Mouse (Mus musculus) neutrophil, adult 5-6 weeks (primary cell): ENCODE measurements around the gene Bhmt. TPM values are rescaled to one million over a fixed set of nuclear protein-coding genes. Genes with fewer than 3 reads are reported as not detected.
A peak's percentile ranks its signal among the peaks of the same experiment; 100 is the strongest.
"Not testable (repeated sequence)": the region's sequence is repeated elsewhere in the genome, so short reads cannot be mapped to it uniquely, and the experiment has no call there.

Experiments
- ATAC-seq: fragments of 151-379, 151-347 bp; 2 replicates; pipeline ENCODE4 v1.8.0; 2017; ENCODE audit warnings: mild to moderate bottlenecking, moderate TSS enrichment; ENCODE audit not compliant: insufficient number of reproducible peaks, poor library complexity, low FRiP score, severe bottlenecking; ENCODE audit errors: extremely low read depth
- total RNA-seq: library from RNA; stranded (forward); fragments of 200-1000 nt; gene quantifications from 2 replicates; pipeline ENCODE4 v1.2.3, GENCODE M21; 2017

Bhmt gene
- total RNA-seq, 1 experiment from 2014 or later = not detected

DNA sequence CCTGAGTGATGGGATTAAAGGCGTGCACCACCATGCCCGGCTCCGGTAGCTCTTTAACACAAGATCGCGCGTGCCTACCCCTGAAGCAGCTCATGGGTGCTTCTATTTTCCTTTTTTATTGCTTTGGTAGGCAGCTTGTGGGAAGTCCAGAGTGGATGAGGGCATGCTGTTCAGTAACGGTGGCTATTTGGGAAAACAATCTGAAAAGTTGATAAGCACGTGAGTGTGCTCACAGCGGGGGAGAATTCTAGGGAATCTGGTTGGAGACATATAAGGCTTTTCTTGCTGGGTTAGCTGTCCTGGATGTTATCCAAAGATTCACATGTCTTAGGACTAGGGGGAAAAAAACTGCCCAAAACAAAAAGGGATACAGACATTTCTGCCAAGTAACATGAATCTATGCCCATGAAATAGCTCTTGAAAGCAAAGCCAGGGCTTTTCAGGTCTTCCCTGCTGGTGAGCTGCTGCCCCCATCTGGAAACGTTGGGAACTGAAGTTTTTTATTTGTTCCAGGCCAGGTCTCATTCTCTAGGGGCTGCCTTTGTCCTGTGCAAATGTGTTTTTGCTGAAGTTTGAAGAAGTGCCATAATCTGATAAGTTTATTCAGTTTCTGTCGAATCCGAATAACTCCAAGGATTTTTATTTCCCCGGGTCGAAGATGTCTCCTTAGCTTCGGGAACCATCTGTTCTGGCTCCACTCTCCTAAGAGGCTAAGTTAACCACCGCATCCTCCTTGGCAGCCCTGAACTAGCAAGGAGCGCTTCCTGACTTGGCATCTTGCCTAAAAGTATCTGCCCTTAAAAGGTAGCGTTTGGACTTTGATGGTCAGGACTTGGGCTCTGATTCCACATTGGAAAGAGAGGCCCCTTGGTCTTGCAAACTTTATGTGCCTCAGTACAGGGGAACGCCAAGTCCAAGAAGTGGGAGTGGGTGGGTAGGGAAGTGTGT lies 24.8 kb downstream of the Bhmt start:
- no peak for ATAC-seq

GRCm38 (mm10) chr13:93608476-93608875 lies 29.3 kb downstream of the Bhmt start:
- no peak for ATAC-seq

- ATAC-seq = no peak
These were observed 30.1 kb downstream of the Bhmt start for GRCm38 (mm10) chr13:93607701-93608100.

GRCm38 (mm10) chr13:93606868-93607578 lies 30.7 kb downstream of the Bhmt start:
- ATAC-seq = no peak

- ATAC-seq = no peak
These were observed 33.1 kb downstream of the Bhmt start for GRCm38 (mm10) chr13:93604698-93605097.

DNA sequence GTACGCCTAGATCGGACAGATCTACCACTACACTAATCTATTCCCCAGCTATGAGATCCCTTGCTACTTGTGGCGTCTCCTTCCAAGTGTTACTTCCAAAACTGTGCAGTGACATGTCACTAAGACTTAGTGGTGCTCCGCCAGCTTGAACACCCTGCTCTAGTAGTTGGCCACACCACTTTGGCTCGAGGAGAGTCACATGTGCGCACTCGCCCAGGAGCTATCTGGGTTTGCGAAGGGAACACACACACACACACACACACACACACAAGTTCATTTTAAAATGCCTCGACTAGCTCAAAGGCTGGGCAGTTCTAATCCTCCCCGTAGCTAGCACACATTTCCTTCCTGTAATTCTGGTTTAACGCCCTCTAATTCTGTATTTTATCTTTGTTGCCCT lies 36.2 kb downstream of the Bhmt start:
- ATAC-seq = no peak

GRCm38 (mm10) chr13:93593040-93593699 lies 44.6 kb downstream of the Bhmt start:
- ATAC-seq = peak; percentile 61; the same call in 1 of the 2 replicates

DNA sequence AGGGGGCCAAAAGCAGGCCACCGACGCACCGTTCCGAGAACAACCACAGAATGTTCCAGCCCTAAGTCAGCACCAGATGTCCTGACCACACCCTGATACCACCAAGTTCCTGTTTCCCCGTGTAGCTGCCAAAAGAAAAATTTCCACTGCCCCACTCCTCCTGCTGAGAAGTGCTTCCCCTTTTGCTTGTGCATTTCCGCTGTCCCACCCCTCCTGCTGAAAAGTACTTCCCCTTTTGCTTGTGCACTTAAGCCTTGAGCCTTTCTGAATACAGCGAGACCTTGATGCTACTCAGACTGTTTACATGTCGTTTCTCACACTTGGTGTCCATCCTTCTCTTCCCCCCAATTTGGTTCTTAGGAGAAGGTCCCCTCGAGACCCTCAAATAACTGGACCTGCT lies 55.2 kb downstream of the Bhmt start:
- ATAC-seq = not testable (repeated sequence)

DNA sequence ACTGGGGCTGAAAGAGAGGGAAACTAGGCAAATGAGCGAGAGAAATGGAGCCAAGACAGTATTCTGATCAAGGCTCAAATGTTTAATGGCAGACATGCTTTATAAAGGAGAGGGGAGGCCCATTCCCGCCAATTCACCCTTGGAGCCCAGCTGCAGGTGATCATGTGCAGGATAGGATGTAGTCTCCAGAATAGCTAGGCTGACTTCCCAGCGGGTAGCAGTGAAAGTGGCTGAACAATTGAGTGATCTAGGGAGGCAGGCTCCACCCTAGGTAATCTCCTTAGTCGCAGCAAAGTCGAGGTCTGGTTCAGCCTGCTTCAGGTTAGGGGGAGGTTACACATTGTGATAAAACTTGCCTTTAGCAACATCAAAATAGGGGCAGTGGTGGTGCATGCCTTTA lies 57.3 kb downstream of the Bhmt start:
- ATAC-seq = no peak

GRCm38 (mm10) chr13:93569676-93570075 lies 68.1 kb downstream of the Bhmt start:
- no peak for ATAC-seq

Other genes starting within 250 kb of the Bhmt start
- gene Jmy, start 138.2 kb downstream of the Bhmt start, total RNA-seq = 10.0 and 10.6 TPM in 2 replicates
- not detected in 2 replicates for gene Bhmt2, start 36.3 kb upstream of the Bhmt start, total RNA-seq
- not detected in 2 replicates for gene Dmgdh, start 36.5 kb upstream of the Bhmt start, total RNA-seq
- 6.0 and 6.3 TPM in 2 replicates for gene Arsb, start 133.7 kb upstream of the Bhmt start, total RNA-seq